Mouse (Mus musculus) neural tube, embryonic 13.5 days (tissue): ENCODE results near the gene Peg3. TPM values are rescaled to one million over a fixed set of nuclear protein-coding genes. Genes with fewer than 3 reads are reported as not detected.
"Not testable (repeated sequence)": the region's sequence is repeated elsewhere in the genome, so short reads cannot be mapped to it uniquely, and the experiment has no call there.

Experiments used
- ATAC-seq: fragments of 200-750 bp; cut with Nextera tagmentation; 2 replicates; pipeline ENCODE4 v1.8.0; 2017; ENCODE audit warnings: low read depth, mild to moderate bottlenecking, moderate TSS enrichment, moderate library complexity
- H3K27ac ChIP-seq: fragments of 300-500 bp; sonication (generic); replicated peaks from 2 replicates; pipeline ENCODE4 v1.5.1; 2015; ENCODE audit warnings: moderate library complexity, mild to moderate bottlenecking, inconsistent platforms
- H3K27me3 ChIP-seq: fragments of 300-500 bp; sonication (generic); 2 replicates; pipeline ENCODE4 v1.6.1; 2015; ENCODE audit warnings: mild to moderate bottlenecking, inconsistent platforms
- H3K36me3 ChIP-seq: fragments of 300-500 bp; sonication (generic); 2 replicates; pipeline ENCODE4 v1.6.1; 2015; ENCODE audit warnings: mild to moderate bottlenecking, inconsistent platforms
- H3K4me1 ChIP-seq: fragments of 300-500 bp; sonication (generic); replicated peaks from 2 replicates; pipeline ENCODE4 v1.6.1; 2015; ENCODE audit warnings: inconsistent platforms
- H3K4me2 ChIP-seq: fragments of 300-500 bp; sonication (generic); 2 replicates; pipeline ENCODE4 v1.6.1; 2015; ENCODE audit warnings: inconsistent platforms, mild to moderate bottlenecking, moderate library complexity
- H3K4me3 ChIP-seq: fragments of 300-500 bp; sonication (generic); 2 replicates; pipeline ENCODE4 v1.5.1; 2015; ENCODE audit warnings: mild to moderate bottlenecking, inconsistent platforms
- H3K9ac ChIP-seq: fragments of 300-500 bp; sonication (generic); 2 replicates; pipeline ENCODE4 v1.6.1; 2015; ENCODE audit warnings: moderate library complexity, mild to moderate bottlenecking, inconsistent platforms
- H3K9me3 ChIP-seq: fragments of 300-500 bp; sonication (generic); 2 replicates; pipeline ENCODE4 v1.6.1; 2016; ENCODE audit warnings: inconsistent platforms
- whole genome bisulfite sequencing: fragments of 180-500 bp; shearing (Covaris S2); methylation state at CpG from one replicate; pipeline ENCODE4 v1.1.7; 2015; 5-methylcytosine and 5-hydroxymethylcytosine counted together
- polyA plus RNA-seq: library from polyadenylated mRNA; unstranded; fragments of >200 nt; fragmentation: Nextera tagmentation; extraction: Ambion mirVana; gene quantifications from 2 replicates; pipeline ENCODE4 v1.2.1, GENCODE M21; 2015

The Peg3 gene
- 65.2 and 87.1 TPM in 2 replicates for polyA plus RNA-seq

DNA sequence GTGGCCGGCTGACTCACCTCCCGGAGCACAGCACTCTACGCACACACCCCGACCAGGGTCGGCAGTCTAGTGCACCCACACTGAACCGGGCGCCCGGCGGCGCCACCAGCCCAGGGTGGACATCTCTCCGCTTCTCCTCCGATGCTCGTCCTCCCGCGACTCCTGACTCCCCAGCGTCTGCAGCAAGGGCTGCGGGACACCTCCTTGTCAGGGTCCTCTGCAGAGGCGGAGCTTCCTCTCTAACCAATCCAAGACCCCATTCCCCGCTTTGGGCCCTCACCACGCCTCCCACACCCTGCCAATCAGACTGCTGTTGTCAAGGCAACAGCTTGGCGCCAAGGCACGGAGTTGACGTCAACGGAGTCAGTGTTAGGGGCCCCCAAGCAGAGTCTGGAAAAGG is at the start of gene Peg3, which contains the start of gene Usp29:
TSS of gene Peg3 (minus strand) at position 191 of the 400 bp plus-strand sequence.
TSS of gene Usp29 (plus strand) at position 338 of the 400 bp plus-strand sequence.
- Histone ChIP-seq H3K27me3 (no peaks in the 10 kb centered on the region), H3K4me2 (peak within 1 kb of the TSS; percentile 55), H3K36me3 (peaks cover 3% of the 10 kb centered on the region; the same call in 1 of the 2 replicates), H3K4me3 (peak within 1 kb of the TSS; percentile 56), H3K4me1 (peaks cover 6% of the 10 kb centered on the region; the same call in 1 of the 2 replicates), H3K9me3 (peaks cover 27% of the 10 kb centered on the region; the same call in 1 of the 2 replicates), H3K27ac (peak within 1 kb of the TSS; percentile 97), H3K9ac (peak within 1 kb of the TSS; percentile 76)
- 37% methylated on average over 24 of the region's 24 CpGs for WGBS
- peak; percentile 24 for ATAC-seq

DNA sequence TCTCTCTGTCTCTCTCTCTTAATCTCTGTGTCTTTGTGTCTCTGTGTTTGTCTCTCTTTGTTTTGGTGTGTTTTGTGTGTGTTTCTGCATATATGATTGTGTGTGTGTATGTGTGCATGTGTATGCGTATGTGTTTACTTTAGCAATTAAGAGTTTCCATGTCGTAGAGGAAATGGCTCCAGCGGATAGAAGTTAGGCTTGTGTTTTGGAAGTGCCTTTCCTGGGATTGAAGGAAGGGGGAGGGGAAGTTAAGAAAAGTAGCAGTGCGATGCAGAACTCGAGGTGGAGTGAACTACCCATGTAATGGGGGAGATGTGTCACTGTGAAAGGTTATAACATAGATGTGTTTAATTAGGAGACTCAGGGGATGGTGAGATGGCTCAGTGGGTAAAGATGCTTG is 48.9 kb upstream of the Peg3 start:
- Histone ChIP-seq H3K36me3 (no peaks in the 10 kb centered on the region), H3K4me1 (peaks cover 28% of the 10 kb centered on the region), H3K4me3 (no peak overlapping the region), H3K9ac (no peak overlapping the region), H3K4me2 (no peak overlapping the region), H3K27ac (no peak overlapping the region), H3K27me3 (no peaks in the 10 kb centered on the region), H3K9me3 (no peaks in the 10 kb centered on the region)
- WGBS: 88% methylated on average over 5 of the region's 5 CpGs
- ATAC-seq: no peak

DNA sequence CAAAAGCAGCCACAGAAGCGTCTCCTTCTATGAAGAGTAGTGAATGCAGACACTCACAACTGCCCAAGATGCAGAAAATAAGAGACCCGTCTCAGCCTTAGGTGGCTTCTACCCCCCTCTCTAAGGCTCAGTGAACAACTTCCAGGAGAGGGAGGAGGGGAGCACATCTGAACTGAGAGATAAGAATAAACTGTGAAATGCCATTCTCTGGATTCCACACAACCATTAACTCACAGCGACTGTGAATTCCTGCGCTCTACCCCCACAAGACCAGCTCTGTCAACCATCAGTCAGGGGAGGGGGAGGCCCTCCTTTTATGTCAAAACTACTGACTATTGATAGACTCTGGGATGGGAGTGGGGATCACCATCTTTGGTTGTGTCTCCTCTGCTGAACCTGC is 47.5 kb upstream of the Peg3 start:
- Histone ChIP-seq H3K9me3 (no peaks in the 10 kb centered on the region), H3K9ac (no peak overlapping the region), H3K27ac (no peak overlapping the region), H3K27me3 (no peaks in the 10 kb centered on the region), H3K4me1 (peaks cover 29% of the 10 kb centered on the region), H3K4me3 (no peak overlapping the region), H3K4me2 (no peak overlapping the region), H3K36me3 (no peaks in the 10 kb centered on the region)
- no peak for ATAC-seq
- WGBS: 55% methylated on average over 4 of the region's 4 CpGs

DNA sequence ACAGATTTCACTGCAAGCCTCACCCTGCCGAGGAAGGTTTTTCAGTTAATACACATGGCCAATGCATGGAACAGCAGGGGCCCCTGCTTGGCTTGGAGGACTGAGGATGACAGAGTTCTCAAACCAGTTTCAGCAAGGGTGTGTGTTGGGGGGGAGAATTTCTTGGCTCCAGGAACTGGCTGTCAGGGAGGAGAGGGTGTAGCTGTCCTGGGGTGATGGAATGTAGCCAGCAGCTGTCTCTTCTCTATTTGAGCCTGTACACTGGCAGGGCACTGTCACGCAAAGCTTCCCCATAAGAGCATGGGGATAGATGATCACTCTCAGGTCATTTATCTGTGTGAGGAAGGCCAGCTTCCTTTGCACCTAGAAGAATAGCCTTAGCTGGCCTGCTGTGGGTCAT is 46.9 kb upstream of the Peg3 start:
- Histone ChIP-seq H3K9ac (no peak overlapping the region), H3K36me3 (no peaks in the 10 kb centered on the region), H3K9me3 (no peaks in the 10 kb centered on the region), H3K27me3 (no peaks in the 10 kb centered on the region), H3K4me3 (no peak overlapping the region), H3K27ac (0 out of 2 replicates have a peak overlapping the region, but pooled peaks have one; percentile 13), H3K4me1 (peaks cover 24% of the 10 kb centered on the region), H3K4me2 (no peak overlapping the region)
- 69% methylated on average over 2 of the region's 2 CpGs for WGBS
- no peak for ATAC-seq

GRCm38 (mm10) chr7:6776314-6777059 is 46.3 kb upstream of the Peg3 start:
- no peak overlapping the region for H3K9ac ChIP-seq
- 88% methylated on average over 10 of the region's 10 CpGs for WGBS
- H3K4me2 ChIP-seq: no peak overlapping the region
- H3K4me1 ChIP-seq: peaks cover 18% of the 10 kb centered on the region
- no peak overlapping the region for H3K4me3 ChIP-seq
- no peaks in the 10 kb centered on the region for H3K9me3 ChIP-seq
- H3K36me3 ChIP-seq: no peaks in the 10 kb centered on the region
- 0 out of 2 replicates have a peak overlapping the region, but pooled peaks have one; percentile 13 for H3K27ac ChIP-seq
- no peaks in the 10 kb centered on the region for H3K27me3 ChIP-seq
- no peak for ATAC-seq

- not testable (repeated sequence) for H3K9me3 ChIP-seq, ATAC-seq, H3K4me3 ChIP-seq, H3K9ac ChIP-seq, H3K36me3 ChIP-seq, H3K27ac ChIP-seq, H3K27me3 ChIP-seq, H3K4me2 ChIP-seq
- 35% methylated on average over 11 of the region's 11 CpGs for WGBS
- peaks cover 21% of the 10 kb centered on the region for H3K4me1 ChIP-seq
Observed at GRCm38 (mm10) chr7:6773865-6774413, 43.7 kb upstream of the Peg3 start.

- Histone ChIP-seq H3K4me1 (peaks cover 10% of the 10 kb centered on the region; the same call in 1 of the 2 replicates), H3K4me3 (no peak overlapping the region)
Observed at GRCm38 (mm10) chr7:6770286-6770685, 40.1 kb upstream of the Peg3 start.

GRCm38 (mm10) chr7:6765240-6765639 is 35.0 kb upstream of the Peg3 start:
- H3K9me3 ChIP-seq: 0 out of 2 replicates have a peak, but pooled peaks cover 2% of the 10 kb centered on the region
- ATAC-seq: no peak
- no peak overlapping the region for H3K4me2 ChIP-seq
- no peak overlapping the region for H3K27ac ChIP-seq
- H3K9ac ChIP-seq: no peak overlapping the region
- 0 out of 2 replicates have a peak, but pooled peaks cover 6% of the 10 kb centered on the region for H3K36me3 ChIP-seq
- WGBS: 75% methylated on average over 5 of the region's 5 CpGs
- H3K27me3 ChIP-seq: no peaks in the 10 kb centered on the region
- peaks cover 2% of the 10 kb centered on the region; the same call in 1 of the 2 replicates for H3K4me1 ChIP-seq
- H3K4me3 ChIP-seq: no peak overlapping the region

More at GRCm38 (mm10) chr7:6770286-6770685, 40.1 kb upstream of the Peg3 start:
- H3K4me2 ChIP-seq: no peak overlapping the region
- no peaks in the 10 kb centered on the region for H3K27me3 ChIP-seq
- 4% methylated on average over 8 of the region's 8 CpGs for WGBS
- no peak overlapping the region for H3K9ac ChIP-seq
- 0 out of 2 replicates have a peak, but pooled peaks cover 6% of the 10 kb centered on the region for H3K36me3 ChIP-seq
- 0 out of 2 replicates have a peak, but pooled peaks cover 2% of the 10 kb centered on the region for H3K9me3 ChIP-seq
- no peak for ATAC-seq
- no peak overlapping the region for H3K27ac ChIP-seq

GRCm38 (mm10) chr7:6760170-6760569 is 29.9 kb upstream of the Peg3 start:
- Histone ChIP-seq H3K27me3 (no peaks in the 10 kb centered on the region), H3K9ac (no peak overlapping the region), H3K36me3 (no peaks in the 10 kb centered on the region), H3K4me1 (no peaks in the 10 kb centered on the region), H3K4me3 (no peak overlapping the region), H3K27ac (no peak overlapping the region), H3K9me3 (no peaks in the 10 kb centered on the region), H3K4me2 (no peak overlapping the region)
- WGBS: 4% methylated on average over 6 of the region's 6 CpGs
- ATAC-seq: no peak

DNA sequence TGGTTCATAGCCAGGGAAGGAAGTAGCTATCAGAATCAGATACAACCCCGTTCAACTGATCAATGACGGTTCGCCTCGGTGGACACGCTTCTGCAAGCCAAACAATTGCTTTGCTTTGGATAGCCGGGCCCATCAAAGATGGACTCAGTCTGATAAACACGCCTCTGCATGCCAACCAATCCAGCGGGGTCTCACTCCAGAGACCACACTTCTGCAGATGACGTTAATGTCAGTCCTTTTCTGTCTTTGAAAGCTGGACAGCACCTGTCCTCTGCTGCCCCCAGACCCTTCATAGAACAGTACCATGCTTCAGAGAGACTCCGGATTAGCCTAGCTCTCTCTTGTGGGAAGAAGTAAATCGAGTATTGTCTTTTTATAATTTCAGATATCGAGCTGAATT is 29.5 kb upstream of the Peg3 start:
- Histone ChIP-seq H3K9ac (no peak overlapping the region), H3K9me3 (no peaks in the 10 kb centered on the region), H3K36me3 (no peaks in the 10 kb centered on the region), H3K4me3 (no peak overlapping the region), H3K27me3 (no peaks in the 10 kb centered on the region), H3K27ac (no peak overlapping the region), H3K4me1 (no peaks in the 10 kb centered on the region), H3K4me2 (no peak overlapping the region)
- WGBS: 70% methylated on average over 12 of the region's 12 CpGs
- ATAC-seq: no peak

- WGBS: 82% methylated on average over 4 of the region's 4 CpGs
- no peak overlapping the region for H3K9ac ChIP-seq
Observed at GRCm38 (mm10) chr7:6756777-6757291, 26.6 kb upstream of the Peg3 start.

DNA sequence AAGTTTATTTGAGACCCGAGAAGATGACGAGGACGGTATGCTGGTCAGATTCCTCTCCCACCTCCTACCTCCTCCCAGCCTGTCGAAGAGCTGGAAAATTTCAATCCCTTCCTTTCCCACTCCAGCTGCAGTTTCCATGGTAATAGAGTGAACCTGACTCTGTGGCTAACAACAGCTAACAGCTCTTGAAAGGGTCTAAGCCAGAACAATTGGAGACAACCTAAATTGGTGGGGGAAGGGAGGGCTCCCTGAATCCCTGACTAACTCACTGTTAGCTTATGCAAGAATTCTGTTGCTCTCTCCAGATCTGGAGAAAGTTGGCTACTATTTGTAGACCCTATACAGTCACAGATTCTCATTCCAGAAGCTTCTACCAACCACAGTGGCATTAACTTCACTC is 23.2 kb upstream of the Peg3 start:
- H3K4me2 ChIP-seq: no peak overlapping the region
- peak; percentile 48; the same call in 1 of the 2 replicates for ATAC-seq

More at GRCm38 (mm10) chr7:6756777-6757291, 26.6 kb upstream of the Peg3 start:
- Histone ChIP-seq H3K27ac (no peak overlapping the region), H3K4me2 (no peak overlapping the region), H3K4me1 (peaks cover 10% of the 10 kb centered on the region), H3K4me3 (no peak overlapping the region), H3K36me3 (no peaks in the 10 kb centered on the region), H3K27me3 (no peaks in the 10 kb centered on the region), H3K9me3 (no peaks in the 10 kb centered on the region)
- ATAC-seq: no peak

More for the DNA sequence above, 23.2 kb upstream of the Peg3 start:
- WGBS: 12% methylated on average over 4 of the region's 4 CpGs
- Histone ChIP-seq H3K9ac (no peak overlapping the region), H3K36me3 (no peaks in the 10 kb centered on the region), H3K9me3 (no peaks in the 10 kb centered on the region), H3K4me3 (no peak overlapping the region), H3K27ac (peak overlapping the region; percentile 23; the same call in 1 of the 2 replicates), H3K27me3 (no peaks in the 10 kb centered on the region), H3K4me1 (peaks cover 21% of the 10 kb centered on the region)
